Mouse (Mus musculus) limb, embryonic 13.5 days (tissue): Measurements from ENCODE around the gene Dnaja3. TPM values are rescaled to one million over a fixed set of nuclear protein-coding genes. Genes with fewer than 3 reads are reported as not detected.

Source experiments
- ATAC-seq: fragments of 200-750 bp; cut with Nextera tagmentation; 2 replicates; pipeline ENCODE4 v1.8.0; 2017; ENCODE audit warnings: low read depth, moderate number of reproducible peaks, moderate TSS enrichment; ENCODE audit not compliant: low FRiP score
- H3K27ac ChIP-seq: fragments of 300-500 bp; sonication (generic); 2 replicates; pipeline ENCODE4 v1.5.1; 2015; ENCODE audit warnings: inconsistent platforms, mild to moderate bottlenecking, moderate library complexity
- H3K27me3 ChIP-seq: fragments of 300-500 bp; sonication (generic); 2 replicates; pipeline ENCODE4 v1.6.1; 2015; ENCODE audit warnings: mild to moderate bottlenecking, inconsistent platforms
- H3K36me3 ChIP-seq: fragments of 300-500 bp; sonication (generic); 2 replicates; pipeline ENCODE4 v1.6.1; 2015; ENCODE audit warnings: inconsistent platforms, mild to moderate bottlenecking, moderate library complexity
- H3K4me1 ChIP-seq: fragments of 300-500 bp; sonication (generic); 2 replicates; pipeline ENCODE4 v1.6.1; 2015; ENCODE audit warnings: inconsistent platforms
- H3K4me2 ChIP-seq: fragments of 300-500 bp; sonication (generic); replicated peaks from 2 replicates; pipeline ENCODE4 v1.6.1; 2015; ENCODE audit warnings: inconsistent platforms, mild to moderate bottlenecking, moderate library complexity
- H3K4me3 ChIP-seq: fragments of 300-500 bp; sonication (generic); 2 replicates; pipeline ENCODE4 v1.5.1; 2015; ENCODE audit warnings: moderate library complexity, mild to moderate bottlenecking, inconsistent platforms
- H3K9ac ChIP-seq: fragments of 300-500 bp; sonication (generic); 2 replicates; pipeline ENCODE4 v1.6.1; 2015; ENCODE audit warnings: mild to moderate bottlenecking, inconsistent platforms
- H3K9me3 ChIP-seq: fragments of 300-500 bp; sonication (generic); 2 replicates; pipeline ENCODE4 v1.6.1; 2016; ENCODE audit warnings: inconsistent platforms
- WGBS: fragments of 180-500 bp; shearing (Covaris S2); methylation state at CpG from one replicate; pipeline ENCODE4 v1.1.7; 2015; 5-methylcytosine and 5-hydroxymethylcytosine counted together
- polyA plus RNA-seq: library from polyadenylated mRNA; unstranded; fragments of >200 nt; fragmentation: Nextera tagmentation; extraction: Ambion mirVana; gene quantifications from 2 replicates; pipeline ENCODE4 v1.2.1, GENCODE M21; 2015

The Dnaja3 gene
- polyA plus RNA-seq, 1 experiment from 2014 or later, result 60.0 TPM

DNA sequence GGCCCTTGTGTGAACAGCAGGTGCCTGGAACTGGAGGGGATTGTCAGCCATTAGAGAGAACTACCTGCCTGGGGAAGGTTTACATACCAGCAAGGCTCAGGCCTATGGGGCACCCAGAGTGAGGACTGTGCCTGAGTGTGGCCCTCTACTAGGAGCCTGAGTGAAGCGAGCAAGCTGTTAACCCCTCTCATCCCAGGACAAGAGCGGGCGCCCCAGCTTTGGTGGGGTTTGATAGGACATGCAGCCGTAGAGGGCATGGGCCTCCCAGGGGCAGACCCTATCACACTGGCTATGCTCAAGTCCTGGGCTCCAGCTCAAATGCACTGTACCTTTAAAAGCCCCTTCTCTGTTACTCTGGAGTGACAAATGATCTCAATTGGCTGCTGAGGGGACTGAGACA, 7.0 kb downstream of the Dnaja3 start:
- H3K4me2 ChIP-seq, result peak overlapping the region; percentile 45
- ATAC-seq, result no peak
- peaks cover 97% of the 10 kb centered on the region for H3K4me1 ChIP-seq
- no peak overlapping the region; the same call in 1 of the 2 replicates for H3K4me3 ChIP-seq
- peaks cover 83% of the 10 kb centered on the region for H3K36me3 ChIP-seq
- WGBS, result 76% methylated on average over 4 of the region's 4 CpGs
- H3K9ac ChIP-seq, result peak overlapping the region; percentile 32
- no peaks in the 10 kb centered on the region for H3K27me3 ChIP-seq
- H3K27ac ChIP-seq, result peak overlapping the region; percentile 82
- H3K9me3 ChIP-seq, result no peaks in the 10 kb centered on the region

DNA sequence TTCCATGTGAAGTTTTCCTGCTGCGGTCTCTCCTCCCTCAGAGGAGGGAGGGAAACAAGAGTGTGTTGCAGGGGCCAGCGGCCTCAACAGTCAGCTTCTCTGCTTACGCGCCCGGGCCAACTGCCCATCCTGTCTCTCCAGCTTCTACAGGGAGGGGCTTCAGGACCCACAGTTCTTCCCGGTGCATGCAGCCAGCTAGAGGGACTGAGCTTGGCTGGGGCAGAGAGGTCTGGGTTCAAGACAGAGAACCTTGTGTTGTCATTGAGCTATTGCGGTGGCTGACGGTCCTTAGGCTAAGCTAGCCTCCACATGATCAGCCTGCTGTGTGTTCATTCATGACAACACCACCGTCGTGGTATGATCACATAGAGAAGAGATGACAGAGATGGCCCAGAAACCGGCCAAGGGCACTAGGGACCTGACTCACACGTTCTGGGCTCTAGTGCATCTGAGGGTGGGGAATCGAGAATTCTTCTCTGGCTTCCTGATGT, 7.9 kb downstream of the Dnaja3 start:
- H3K9me3 ChIP-seq, result no peaks in the 10 kb centered on the region
- no peaks in the 10 kb centered on the region for H3K27me3 ChIP-seq
- H3K4me1 ChIP-seq, result peaks cover 97% of the 10 kb centered on the region
- peak overlapping the region; percentile 82 for H3K27ac ChIP-seq
- WGBS, result 63% methylated on average over 13 of the region's 13 CpGs
- no peak overlapping the region for H3K4me3 ChIP-seq
- peaks cover 92% of the 10 kb centered on the region for H3K36me3 ChIP-seq
- no peak for ATAC-seq
- peak overlapping the region; percentile 32 for H3K9ac ChIP-seq
- H3K4me2 ChIP-seq, result peak overlapping the region; percentile 45

DNA sequence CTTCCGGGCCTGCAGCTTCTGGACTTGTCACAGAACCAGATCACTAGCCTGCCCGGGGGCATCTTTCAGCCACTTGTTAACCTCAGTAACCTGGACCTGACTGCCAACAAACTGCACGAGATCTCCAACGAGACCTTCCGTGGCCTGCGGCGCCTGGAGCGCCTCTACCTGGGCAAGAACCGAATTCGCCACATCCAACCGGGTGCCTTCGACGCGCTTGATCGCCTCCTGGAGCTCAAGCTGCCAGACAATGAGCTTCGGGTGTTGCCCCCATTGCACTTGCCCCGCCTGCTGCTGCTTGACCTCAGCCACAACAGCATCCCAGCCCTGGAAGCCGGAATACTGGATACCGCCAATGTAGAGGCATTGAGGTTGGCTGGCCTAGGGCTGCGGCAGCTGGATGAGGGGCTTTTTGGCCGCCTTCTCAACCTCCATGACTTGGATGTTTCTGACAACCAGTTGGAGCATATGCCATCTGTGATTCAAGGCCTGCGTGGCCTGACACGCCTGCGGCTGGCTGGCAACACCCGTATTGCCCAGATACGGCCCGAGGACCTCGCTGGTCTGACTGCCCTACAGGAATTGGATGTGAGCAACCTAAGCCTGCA, 8.7 kb downstream of the Dnaja3 start:
- Histone ChIP-seq H3K4me2 (no peak overlapping the region), H3K4me1 (peaks cover 97% of the 10 kb centered on the region), H3K27ac (0 out of 2 replicates have a peak overlapping the region, but pooled peaks have one; percentile 82), H3K36me3 (peaks cover 94% of the 10 kb centered on the region), H3K27me3 (no peaks in the 10 kb centered on the region), H3K9ac (no peak overlapping the region), H3K9me3 (no peaks in the 10 kb centered on the region), H3K4me3 (no peak overlapping the region)
- 87% methylated on average over 28 of the region's 28 CpGs for WGBS
- no peak for ATAC-seq

DNA sequence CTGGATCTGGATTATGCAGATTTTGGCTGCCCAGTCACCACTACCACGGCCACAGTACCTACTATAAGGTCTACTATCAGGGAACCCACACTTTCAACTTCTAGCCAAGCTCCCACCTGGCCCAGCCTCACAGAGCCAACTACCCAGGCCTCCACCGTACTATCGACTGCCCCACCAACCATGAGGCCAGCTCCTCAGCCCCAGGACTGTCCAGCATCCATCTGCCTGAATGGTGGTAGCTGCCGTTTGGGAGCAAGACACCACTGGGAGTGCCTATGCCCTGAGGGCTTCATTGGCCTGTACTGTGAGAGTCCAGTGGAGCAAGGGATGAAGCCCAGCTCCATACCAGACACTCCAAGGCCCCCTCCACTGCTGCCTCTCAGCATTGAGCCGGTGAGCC, 9.4 kb downstream of the Dnaja3 start:
- WGBS, result 72% methylated on average over 5 of the region's 5 CpGs
- Histone ChIP-seq H3K36me3 (peaks cover 94% of the 10 kb centered on the region), H3K4me3 (no peak overlapping the region), H3K9ac (no peak overlapping the region), H3K4me1 (peaks cover 97% of the 10 kb centered on the region), H3K4me2 (no peak overlapping the region), H3K27me3 (no peaks in the 10 kb centered on the region), H3K9me3 (no peaks in the 10 kb centered on the region), H3K27ac (peak overlapping the region; percentile 98; the same call in 1 of the 2 replicates)
- ATAC-seq, result no peak

DNA sequence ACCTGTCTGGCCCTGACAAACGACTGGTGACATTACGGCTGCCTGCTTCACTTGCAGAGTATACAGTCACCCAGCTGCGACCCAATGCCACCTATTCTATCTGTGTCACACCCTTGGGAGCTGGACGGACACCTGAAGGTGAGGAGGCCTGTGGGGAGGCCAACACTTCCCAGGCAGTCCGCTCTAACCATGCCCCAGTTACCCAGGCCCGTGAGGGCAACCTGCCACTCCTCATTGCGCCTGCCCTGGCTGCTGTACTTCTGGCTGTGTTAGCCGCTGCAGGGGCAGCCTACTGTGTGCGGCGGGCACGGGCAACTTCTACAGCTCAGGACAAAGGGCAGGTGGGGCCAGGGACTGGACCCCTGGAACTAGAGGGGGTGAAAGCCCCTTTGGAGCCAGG, 9.9 kb downstream of the Dnaja3 start:
- Histone ChIP-seq H3K4me3 (no peak overlapping the region), H3K4me2 (no peak overlapping the region), H3K4me1 (peaks cover 97% of the 10 kb centered on the region), H3K27me3 (no peaks in the 10 kb centered on the region), H3K9me3 (no peaks in the 10 kb centered on the region), H3K9ac (no peak overlapping the region), H3K27ac (peak overlapping the region; percentile 98; the same call in 1 of the 2 replicates), H3K36me3 (peaks cover 95% of the 10 kb centered on the region)
- no peak for ATAC-seq
- WGBS, result 87% methylated on average over 11 of the region's 11 CpGs

DNA sequence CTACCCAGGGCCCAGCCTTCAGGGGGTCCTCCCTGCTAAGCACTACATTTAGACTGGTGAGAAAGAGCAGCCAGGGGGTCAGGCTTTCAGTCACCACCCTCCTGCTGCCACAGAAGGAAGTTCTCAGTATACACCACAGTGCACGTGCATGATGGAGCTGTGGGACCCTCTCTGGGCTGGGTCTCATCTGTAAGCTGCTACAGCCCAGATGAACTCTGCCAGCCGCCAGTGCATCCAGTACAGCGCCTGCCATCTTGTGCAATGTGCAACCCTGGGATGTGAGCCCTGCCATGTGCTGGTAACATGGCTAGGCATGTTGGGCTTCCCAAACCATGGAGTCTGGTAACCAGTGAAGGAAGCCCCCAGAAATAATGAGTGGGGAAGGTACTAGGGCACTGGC, 10.4 kb downstream of the Dnaja3 start:
- no peak overlapping the region for H3K9ac ChIP-seq
- 87% methylated on average over 3 of the region's 3 CpGs for WGBS
- H3K4me1 ChIP-seq, result peaks cover 97% of the 10 kb centered on the region
- no peak overlapping the region for H3K4me3 ChIP-seq
- H3K27ac ChIP-seq, result peak overlapping the region; percentile 98; the same call in 1 of the 2 replicates
- no peak for ATAC-seq
- H3K36me3 ChIP-seq, result peaks cover 97% of the 10 kb centered on the region
- no peak overlapping the region for H3K4me2 ChIP-seq
- H3K9me3 ChIP-seq, result no peaks in the 10 kb centered on the region
- H3K27me3 ChIP-seq, result no peaks in the 10 kb centered on the region

DNA sequence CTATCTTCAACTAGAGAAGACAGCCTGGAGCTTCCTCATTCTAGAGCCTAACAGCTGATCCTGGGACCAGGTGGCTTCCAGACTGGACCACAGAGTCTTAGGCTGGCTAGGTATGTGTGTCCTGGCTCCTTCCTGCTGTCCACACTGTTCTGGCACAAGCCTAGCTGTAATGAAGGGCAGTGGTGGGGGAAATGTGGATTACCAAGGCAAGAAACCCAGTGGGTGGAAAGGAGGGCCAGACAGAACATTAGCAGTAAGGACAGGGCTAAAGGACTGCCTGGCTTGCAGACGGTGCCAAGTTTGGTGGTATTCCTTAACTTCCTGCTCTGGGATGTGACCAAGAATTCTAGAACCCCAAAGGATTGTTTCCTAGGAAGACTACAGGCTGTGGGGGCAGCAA, 11.3 kb downstream of the Dnaja3 start:
- Histone ChIP-seq H3K4me2 (peak overlapping the region; percentile 49; the same call in 1 of the 2 replicates), H3K9ac (peak overlapping the region; percentile 53; the same call in 1 of the 2 replicates), H3K4me1 (peaks cover 97% of the 10 kb centered on the region), H3K9me3 (no peaks in the 10 kb centered on the region), H3K36me3 (peaks cover 97% of the 10 kb centered on the region), H3K27me3 (no peaks in the 10 kb centered on the region), H3K4me3 (no peak overlapping the region), H3K27ac (peak overlapping the region; percentile 98)
- WGBS, result 60% methylated on average over 1 of the region's 1 CpGs
- ATAC-seq, result no peak

DNA sequence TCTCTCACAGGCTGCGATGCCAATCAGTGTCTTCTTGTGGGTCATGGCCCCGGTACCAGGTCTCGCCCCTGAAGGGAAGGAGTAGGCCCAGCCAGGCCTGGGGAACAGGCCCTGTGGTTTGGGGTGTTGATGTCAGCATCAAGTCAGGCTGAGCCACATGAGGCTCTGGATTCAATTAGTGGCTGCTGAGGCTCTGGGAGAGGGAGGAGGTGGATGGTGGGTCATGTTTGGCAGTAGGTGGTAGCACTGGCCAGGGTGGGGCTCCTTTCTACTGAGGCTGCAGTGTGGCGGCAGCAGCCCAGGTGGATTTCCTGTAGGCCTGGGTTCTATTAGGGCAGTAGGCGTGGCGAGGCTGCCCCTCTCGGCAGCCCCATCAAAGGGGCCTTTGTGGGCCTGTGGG, 11.8 kb downstream of the Dnaja3 start:
- peak overlapping the region; percentile 49 for H3K4me2 ChIP-seq
- WGBS, result 11% methylated on average over 7 of the region's 7 CpGs
- H3K9ac ChIP-seq, result peak overlapping the region; percentile 53; the same call in 1 of the 2 replicates
- peak overlapping the region; percentile 98 for H3K27ac ChIP-seq
- no peak overlapping the region for H3K4me3 ChIP-seq
- H3K4me1 ChIP-seq, result peaks cover 97% of the 10 kb centered on the region
- H3K27me3 ChIP-seq, result no peaks in the 10 kb centered on the region
- no peaks in the 10 kb centered on the region for H3K9me3 ChIP-seq
- peaks cover 91% of the 10 kb centered on the region for H3K36me3 ChIP-seq
- peak; percentile 91 for ATAC-seq

DNA sequence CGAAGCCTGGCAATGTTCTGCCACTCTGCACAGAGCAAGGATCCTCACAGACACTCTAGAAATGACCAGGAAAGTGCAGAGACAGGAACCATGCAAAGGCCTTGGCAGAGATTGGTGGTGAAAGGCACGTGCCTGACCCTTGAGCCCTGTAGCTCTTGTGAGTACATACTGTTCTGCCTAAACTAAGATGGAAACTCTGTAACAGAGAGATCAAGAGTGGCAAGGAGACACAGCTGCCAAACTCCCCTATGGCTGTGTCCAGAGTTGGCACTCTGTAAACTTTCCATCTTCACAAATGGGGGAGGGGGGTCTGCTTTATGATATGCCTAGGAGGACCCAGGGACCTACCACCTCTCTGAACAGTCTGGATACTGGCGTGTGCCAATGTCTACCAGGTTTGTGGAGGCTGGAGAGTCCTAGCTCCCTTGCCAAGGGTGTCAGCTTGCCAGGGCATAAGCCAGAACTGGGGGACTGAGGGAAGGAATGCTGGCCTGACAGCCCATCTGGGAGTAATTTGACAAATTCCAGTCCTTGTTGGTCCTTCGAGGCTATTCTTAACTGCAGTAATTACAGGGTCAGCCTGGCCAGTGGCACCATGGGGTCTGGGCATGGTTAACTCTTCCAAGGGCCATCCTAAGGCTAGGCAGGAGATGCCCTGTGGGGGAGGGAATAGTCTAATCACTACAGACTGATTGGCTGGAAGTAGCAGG, 13.1 kb downstream of the Dnaja3 start:
- peak overlapping the region; percentile 98 for H3K27ac ChIP-seq
- H3K27me3 ChIP-seq, result no peaks in the 10 kb centered on the region
- H3K4me3 ChIP-seq, result no peak overlapping the region
- no peaks in the 10 kb centered on the region for H3K9me3 ChIP-seq
- peaks cover 97% of the 10 kb centered on the region for H3K4me1 ChIP-seq
- peak overlapping the region; percentile 49 for H3K4me2 ChIP-seq
- 36% methylated on average over 4 of the region's 4 CpGs for WGBS
- H3K9ac ChIP-seq, result no peak overlapping the region
- peaks cover 80% of the 10 kb centered on the region for H3K36me3 ChIP-seq
- no peak for ATAC-seq

DNA sequence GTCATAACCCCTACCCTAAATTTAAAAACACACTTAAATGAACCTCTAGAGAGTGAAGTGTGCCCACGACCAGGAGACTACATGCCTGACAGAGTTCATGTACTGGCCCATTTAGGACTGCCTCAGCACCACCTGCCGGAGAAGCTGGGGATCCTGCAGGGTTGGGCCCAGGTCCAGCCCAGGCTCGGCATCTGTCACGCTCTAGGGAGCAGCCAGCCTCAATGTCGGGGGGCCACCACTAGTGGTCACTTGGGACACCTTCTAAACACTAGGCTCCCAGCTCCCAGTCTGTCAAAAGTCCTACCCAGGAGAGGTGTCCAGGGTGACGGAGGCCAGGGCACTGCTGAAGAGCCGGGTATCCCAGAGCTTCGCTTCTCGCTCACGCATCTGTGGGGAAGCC, 14.9 kb downstream of the Dnaja3 start:
- Histone ChIP-seq H3K27ac (peak overlapping the region; percentile 98; the same call in 1 of the 2 replicates), H3K4me1 (peaks cover 95% of the 10 kb centered on the region), H3K27me3 (no peaks in the 10 kb centered on the region), H3K4me3 (no peak overlapping the region), H3K9me3 (no peaks in the 10 kb centered on the region), H3K4me2 (no peak overlapping the region), H3K9ac (no peak overlapping the region), H3K36me3 (peaks cover 61% of the 10 kb centered on the region)
- ATAC-seq, result no peak
- WGBS, result 79% methylated on average over 10 of the region's 10 CpGs

DNA sequence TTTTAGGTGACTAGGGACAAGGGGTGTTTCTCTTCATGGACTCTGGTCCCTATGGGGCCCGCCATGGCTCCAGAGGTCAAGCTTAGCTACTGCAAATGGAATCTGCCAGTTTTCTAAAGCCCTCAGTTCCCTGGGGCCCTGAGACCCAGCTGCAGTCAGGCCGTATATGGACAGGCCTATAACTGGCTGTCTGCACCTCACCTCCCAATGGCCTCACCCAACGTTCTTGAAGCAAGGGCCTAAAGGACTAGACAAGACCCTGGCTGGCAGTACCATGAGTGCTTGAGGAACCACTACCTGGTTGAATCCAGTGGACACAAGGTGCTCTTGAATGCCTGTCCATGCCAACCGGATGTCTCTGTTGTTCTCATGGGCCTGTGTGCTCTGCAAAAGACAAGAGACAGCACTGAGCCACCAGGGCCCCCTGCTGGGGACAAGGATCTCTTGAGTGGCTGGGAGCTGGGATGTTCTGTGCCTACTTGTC, 15.5 kb downstream of the Dnaja3 start:
- 61% methylated on average over 4 of the region's 4 CpGs for WGBS

More for the DNA sequence above, 15.5 kb downstream of the Dnaja3 start:
- Histone ChIP-seq H3K9ac (no peak overlapping the region), H3K27me3 (no peaks in the 10 kb centered on the region), H3K36me3 (peaks cover 55% of the 10 kb centered on the region), H3K4me1 (peaks cover 91% of the 10 kb centered on the region), H3K27ac (peak overlapping the region; percentile 96; the same call in 1 of the 2 replicates), H3K9me3 (no peaks in the 10 kb centered on the region), H3K4me3 (no peak overlapping the region), H3K4me2 (no peak overlapping the region)
- no peak for ATAC-seq
